Mouse (Mus musculus): ENCODE results near the gene Rps21.
"Not testable (repeated sequence)": the region's sequence is repeated elsewhere in the genome, so short reads cannot be mapped to it uniquely, and the experiment has no call there.

The Rps21 gene

DNA sequence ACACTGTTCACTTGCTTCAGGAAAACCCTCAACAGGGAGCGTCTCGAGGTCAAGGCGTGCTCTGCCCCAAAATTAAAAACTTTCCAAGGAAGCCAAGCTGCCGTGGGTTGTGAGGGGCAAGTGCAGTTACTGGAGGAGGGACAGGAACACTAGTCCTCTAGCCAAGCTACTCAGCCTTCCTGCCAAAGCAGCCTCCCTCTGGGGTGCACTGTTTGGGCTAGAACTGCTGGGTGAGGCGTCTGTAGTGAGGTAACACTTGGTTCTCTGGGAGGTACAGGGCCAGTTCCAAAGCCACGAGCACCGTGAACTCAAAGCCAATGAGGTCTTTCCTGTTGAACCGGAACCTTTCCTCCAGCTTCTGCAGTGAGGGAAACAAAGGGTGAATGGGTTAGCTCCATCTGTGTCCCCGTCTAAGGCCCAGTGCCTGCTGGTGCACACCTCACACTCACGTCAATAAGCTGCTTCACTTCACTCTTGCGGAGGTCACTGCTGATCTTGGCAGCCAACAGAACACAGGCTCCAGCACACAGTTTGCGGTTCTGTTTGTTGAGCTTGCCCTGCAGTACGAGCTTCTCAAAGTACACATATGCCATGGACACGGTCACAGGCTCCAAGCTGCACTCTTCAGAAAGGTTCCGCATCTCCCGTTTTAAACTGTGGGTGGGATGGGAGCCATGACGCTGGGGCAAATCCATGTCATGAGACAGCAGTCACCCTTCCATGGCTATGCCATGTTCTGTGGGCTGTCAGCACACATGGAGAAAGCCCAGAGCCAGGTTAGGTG is 2.8 kb downstream of the Rps21 start:
- not testable (repeated sequence) for DNase-seq (ENCODE audit: low read depth)

- DNase-seq (ENCODE audit: low read depth) = no peak
Measured at GRCm38 (mm10) chr2:180260610-180261480, 3.7 kb downstream of the Rps21 start.

DNA sequence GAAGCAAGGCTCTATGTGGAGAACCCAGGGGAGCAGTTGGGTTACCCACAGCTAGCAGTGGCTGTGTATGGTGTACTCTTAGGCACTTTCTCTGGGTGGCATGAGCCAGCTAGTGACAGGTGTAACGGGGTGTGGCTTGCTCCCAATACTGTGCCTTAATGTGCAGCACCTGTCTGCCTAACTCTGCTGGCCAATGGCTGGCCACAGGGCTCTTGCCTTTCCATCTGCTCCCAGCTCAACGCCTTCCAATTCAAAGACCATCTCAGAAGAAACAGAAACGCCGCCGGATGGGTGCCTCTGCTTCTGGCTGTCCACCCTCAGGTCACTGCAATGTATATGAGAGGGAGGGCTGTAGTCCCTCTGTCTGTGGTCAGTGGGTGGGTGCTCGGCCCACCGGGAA is 4.7 kb downstream of the Rps21 start:
- no peak for DNase-seq (ENCODE audit: low read depth)

GRCm38 (mm10) chr2:180262441-180262840 is 5.3 kb downstream of the Rps21 start:
- DNase-seq (ENCODE audit: low read depth) = no peak

DNA sequence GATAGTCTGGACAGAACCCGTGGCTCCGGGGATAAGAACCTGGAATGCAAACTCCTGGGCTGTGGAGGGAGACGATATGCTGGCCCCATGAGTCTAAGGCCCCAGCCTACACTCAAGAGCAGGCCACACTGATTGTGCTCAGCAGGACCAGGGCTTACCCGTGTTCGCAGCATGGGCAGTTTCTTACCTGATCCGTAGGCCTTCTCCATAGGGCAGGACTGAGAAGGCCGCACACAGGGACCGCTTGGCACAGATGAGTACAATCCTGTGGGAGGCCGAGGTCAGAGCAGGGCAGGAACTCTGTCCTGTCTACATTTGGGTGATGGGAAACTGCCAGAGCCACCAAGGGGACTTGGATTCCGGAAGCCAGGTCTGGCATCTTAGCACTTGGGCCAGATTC is 5.7 kb downstream of the Rps21 start:
- no peak for DNase-seq (ENCODE audit: low read depth)

DNA sequence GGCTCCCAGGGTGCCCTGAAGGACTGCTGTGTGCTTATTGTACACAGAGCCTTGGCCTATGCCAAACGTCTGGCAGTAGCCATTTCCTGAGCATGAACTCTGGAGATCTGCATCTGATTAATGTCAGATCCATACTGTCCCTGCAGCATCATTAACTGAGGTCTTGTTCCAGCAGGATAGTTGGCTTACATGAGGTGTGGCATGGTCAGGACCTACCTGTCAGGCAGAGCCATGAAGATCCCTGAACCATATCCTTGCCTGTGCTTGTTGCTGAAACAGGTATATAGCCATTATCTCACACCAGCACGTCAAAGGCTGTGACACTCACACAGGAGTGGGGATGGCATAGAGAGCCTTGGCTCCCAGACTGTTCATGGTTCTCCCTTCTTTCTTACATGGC is 10.8 kb downstream of the Rps21 start:
- DNase-seq (ENCODE audit: low read depth) = no peak

DNA sequence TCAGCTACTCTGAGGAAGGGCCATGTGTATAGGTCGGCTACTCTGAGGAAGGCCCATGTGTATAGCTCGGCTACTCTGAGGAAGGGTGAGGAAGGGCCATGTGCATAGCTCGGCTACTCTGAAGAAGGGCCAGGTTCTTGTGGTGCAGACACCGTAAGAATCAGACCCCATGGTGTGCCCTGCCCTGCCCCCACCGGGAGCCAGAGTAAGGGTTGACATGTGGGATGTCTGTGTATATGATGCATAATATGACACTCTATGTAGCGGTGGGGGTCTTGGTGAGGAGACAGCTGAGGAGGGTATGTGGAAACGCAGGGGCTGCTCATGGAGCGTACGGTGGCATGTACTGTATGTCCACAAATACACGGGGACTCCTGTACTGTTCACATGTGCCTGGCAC is 12.2 kb downstream of the Rps21 start:
- DNase-seq (ENCODE audit: low read depth) = no peak

DNA sequence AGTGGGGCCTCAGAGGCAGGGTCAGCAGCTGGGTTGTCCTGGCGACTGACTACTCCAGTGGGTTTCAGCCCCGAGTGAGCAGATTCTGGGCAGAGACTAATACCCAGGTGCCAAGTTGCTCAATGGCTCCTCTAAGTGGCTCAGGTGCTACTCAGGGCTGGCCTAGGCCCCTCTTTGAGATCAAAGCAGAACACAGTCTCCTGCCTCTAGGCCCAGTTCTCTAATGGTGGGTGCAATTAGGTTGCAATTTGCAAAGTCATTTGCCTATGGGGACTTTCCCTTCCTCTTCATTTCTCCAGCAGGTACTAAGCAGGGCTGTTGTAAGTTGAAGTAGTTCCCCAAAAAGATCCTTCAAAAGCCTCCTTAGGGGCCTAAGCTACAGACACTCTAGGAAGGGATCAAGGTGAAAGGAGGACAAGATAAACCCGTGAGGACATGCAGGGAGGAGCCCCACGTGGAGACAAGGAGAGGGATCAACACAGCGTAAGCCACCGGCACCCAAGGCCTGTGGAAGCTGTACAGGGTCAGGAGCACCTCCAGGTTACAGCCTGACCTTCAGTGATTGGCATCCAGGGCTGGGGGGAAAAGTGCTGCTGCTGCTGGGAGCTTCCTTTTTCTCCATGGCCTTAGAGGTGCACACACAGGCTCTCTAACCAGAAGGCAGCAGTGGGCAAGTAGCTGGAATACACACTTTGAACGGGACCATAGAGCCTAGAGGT is 13.5 kb downstream of the Rps21 start:
- no peak for DNase-seq (ENCODE audit: low read depth)

GRCm38 (mm10) chr2:180271804-180272395 is 14.7 kb downstream of the Rps21 start:
- DNase-seq (ENCODE audit: low read depth) = no peak

- DNase-seq (ENCODE audit: low read depth) = no peak
Measured at GRCm38 (mm10) chr2:180272884-180273321, 15.7 kb downstream of the Rps21 start.

GRCm38 (mm10) chr2:180273394-180274244 is 16.4 kb downstream of the Rps21 start, which contains the start of gene Cables2:
Gene Cables2 (minus strand): TSS chr2:180273496.
- DNase-seq (ENCODE audit: low read depth) = peak; percentile 99

DNA sequence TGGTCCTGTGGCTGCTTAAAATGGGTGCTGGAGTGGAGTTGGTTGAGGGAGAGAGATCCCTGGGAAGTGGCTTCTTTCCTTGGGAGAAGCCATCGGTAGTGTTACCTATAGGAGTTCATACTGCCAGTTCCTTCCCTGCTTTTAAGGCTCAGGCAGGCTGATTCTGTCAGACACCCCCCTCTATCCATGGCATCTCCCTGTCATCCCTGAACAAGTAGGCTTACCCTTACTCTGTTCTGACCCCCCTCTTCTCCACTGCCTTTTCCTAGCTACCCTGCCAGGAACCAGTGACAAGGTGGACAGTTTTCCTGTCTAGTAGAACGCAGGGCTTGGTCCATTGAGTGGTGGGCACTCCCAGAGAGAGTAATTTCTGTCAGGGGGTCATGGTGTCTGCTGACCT is 17.3 kb downstream of the Rps21 start:
- no peak for DNase-seq (ENCODE audit: low read depth)

DNA sequence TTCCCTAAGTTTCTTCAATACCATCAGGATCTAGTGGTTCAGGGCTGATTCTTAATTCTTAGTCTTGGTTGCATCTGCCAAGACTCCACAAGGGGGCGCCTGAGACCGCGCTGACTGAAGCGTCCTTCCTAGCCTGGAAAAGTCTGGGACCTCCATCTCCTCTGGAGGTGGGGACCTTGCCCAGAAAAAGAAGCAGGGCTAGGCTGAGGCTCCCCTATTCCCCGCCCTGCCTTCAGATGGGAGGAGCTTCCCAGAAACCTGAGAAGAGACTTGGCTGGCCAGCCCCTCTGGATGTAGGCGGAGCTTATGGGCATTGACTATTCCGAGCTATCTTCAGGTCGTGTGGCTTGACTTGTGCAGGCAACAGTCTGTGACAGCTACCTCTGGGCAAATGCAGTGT is 18.7 kb downstream of the Rps21 start:
- DNase-seq (ENCODE audit: low read depth) = peak; percentile 98

GRCm38 (mm10) chr2:180276385-180276784 is 19.2 kb downstream of the Rps21 start:
- DNase-seq (ENCODE audit: low read depth) = no peak

GRCm38 (mm10) chr2:180276851-180277259 is 19.7 kb downstream of the Rps21 start:
- peak; percentile 90 for DNase-seq (ENCODE audit: low read depth)

DNA sequence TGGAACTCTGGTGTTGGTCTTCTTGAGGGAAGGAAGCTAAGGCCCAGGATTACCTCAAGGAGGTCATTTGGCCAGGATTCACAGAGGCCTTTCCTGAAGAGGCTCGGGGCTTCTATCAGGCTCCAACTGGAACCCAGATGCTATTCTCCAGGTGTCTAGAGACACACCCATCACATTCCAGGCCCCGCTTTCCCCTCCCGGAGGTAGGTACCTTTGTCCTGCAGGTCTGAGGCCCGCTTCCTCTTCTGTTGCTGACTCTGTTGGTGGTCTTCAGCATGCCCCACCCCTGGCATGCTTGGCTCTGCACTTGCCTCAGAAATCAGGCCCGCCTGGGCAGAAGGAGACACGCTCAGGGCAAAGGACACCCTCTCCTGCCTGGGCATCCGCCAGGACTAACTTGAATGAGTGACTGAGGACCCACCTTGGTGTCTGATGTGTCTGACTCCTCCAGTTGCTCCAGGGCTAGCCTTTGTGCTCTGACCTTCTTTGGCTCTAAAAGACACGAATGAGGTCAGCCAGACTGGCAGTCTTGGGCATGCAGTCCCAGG is 20.7 kb downstream of the Rps21 start:
- no peak for DNase-seq (ENCODE audit: low read depth)

DNA sequence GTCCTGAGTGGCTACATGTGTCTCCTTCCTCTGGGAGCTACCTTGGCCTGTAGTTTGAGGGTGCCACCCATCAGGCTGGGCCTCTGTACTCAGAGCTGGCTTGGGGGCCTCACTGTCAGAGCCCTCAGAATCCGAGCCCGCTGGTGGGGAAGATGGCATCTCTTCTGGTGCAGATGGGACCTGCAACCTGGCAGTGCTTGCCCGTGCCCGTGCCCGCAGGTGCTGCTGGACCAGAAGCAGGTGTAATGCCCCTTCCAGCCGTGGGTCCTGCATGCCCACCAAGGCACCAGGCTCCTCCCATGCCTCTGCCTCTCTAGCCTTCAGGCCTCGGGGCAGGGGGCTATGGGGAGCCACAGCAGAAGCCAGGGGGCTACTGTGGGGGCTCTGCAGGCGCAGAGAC is 22.1 kb downstream of the Rps21 start:
- DNase-seq (ENCODE audit: low read depth) = no peak

DNA sequence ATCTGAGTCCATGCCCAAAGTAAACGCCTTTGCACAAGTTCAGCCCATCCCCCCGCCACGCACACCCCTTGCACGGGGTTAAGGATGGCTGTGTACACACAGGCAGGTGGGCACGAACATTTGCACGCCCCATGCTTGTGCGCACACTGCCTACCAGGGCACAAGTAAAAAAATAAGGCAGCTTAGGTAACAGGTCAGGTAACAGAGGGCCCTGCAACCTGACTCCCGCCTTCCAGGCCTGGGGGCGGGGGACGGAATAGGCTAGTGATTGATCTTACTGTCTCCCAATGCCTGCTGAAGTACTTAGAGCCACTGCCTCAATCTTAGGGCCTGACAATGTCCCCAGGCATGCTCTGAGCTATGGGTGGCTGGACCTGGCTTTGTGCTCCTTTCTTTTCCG is 31.8 kb downstream of the Rps21 start:
- DNase-seq (ENCODE audit: low read depth) = no peak

GRCm38 (mm10) chr2:180289440-180290108 is 32.4 kb downstream of the Rps21 start, which contains the start of gene Rbbp8nl:
Gene Rbbp8nl (minus strand): TSS chr2:180289879.
- no peak for DNase-seq (ENCODE audit: low read depth)

DNA sequence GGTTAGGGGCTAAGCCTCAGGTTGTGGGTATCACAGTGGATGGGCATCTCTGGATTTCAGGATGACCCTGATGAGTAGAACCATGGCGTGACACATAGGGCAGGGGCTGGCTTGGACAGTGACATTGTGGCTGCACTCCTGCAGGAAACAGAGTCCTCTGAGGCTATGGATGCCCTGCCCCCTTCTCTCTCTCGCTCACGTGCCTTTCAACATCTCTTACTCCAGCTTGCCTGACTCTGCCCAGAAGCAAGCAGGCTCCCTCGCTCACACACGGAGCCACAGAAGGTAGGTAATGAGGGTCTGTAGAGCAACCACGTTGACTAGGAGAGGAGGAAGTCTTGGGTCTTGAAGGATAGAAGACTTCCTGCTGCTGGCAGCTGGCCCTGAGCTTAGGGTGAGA is 33.3 kb downstream of the Rps21 start:
- DNase-seq (ENCODE audit: low read depth) = no peak
